Mouse (Mus musculus) v-Abl transformed pro-B cells (cell line): Measurements from ENCODE around the gene Rabggtb.

Experiments used
- in situ Hi-C, 2 experiments: fragments of 400-800 bp; cut with MboI; formaldehyde crosslinking; loops; one replicate each; pipeline ENCODE4 v1.15.1; 2025; ENCODE audit not compliant: unreplicated experiment in 2 of 2

Gene Rabggtb

GRCm38 (mm10) chr3:153912546-153913509 is at the start of gene Rabggtb:
Rabggtb (minus strand) TSS chr3:153913009.
- in situ Hi-C loops: loop anchor here (10.0 to 25.0 kb wide), 4 partner anchors 1151 to 1676 kb away; partner anchors contain the start of genes Fpgt (in 1 of the 2) and Lrriq3 (in 1 of the 2)

- in situ Hi-C loops: loop anchor here in 1 of 2 experiments (10.0 kb wide), 1 partner anchor 613 kb away; no protein-coding TSS in a partner anchor
Observed at GRCm38 (mm10) chr3:153961632-153962389, 49.0 kb upstream of the Rabggtb start.

- in situ Hi-C loops: loop anchor here in 1 of 2 experiments (10.0 kb wide), 1 partner anchor 614 kb away; no protein-coding TSS in a partner anchor
Observed at GRCm38 (mm10) chr3:153960884-153961283, 48.1 kb upstream of the Rabggtb start.

GRCm38 (mm10) chr3:153959731-153960207 is 47.0 kb upstream of the Rabggtb start:
- in situ Hi-C loops: loop anchor here (10.0 kb wide), 1 partner anchor 615 kb away; no protein-coding TSS in a partner anchor

GRCm38 (mm10) chr3:153959035-153959730 is 46.4 kb upstream of the Rabggtb start:
- in situ Hi-C loops: loop anchor here in 1 of 2 experiments (10.0 kb wide), 1 partner anchor 616 kb away; no protein-coding TSS in a partner anchor

DNA sequence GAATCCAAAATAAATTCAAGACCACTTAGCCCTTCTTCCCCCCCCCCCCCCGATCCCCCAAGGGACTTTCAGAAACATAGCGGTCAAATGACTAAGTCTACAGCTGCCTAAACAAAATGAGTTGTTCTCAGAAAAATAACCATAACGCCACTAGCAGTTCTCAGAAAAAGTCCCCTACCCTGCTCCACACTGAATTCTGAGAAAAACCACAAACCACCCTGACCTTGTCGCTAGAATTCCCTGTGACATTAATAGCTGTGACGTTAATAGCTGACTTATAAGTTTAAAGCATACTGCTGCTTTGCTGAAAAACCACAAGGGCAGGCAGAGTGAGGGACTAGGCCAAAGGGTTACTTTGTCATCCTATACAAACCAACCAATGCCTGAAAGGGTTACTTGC is 45.1 kb upstream of the Rabggtb start:
- in situ Hi-C loops: loop anchor here in 1 of 2 experiments (10.0 kb wide), 1 partner anchor 617 kb away; no protein-coding TSS in a partner anchor

- in situ Hi-C loops: loop anchor here (10.0 to 25.0 kb wide), 5 partner anchors 1139 to 1736 kb away; partner anchors contain the start of genes Dnajb4 (in 1 of the 2), Fpgt (in 1 of the 2), Fubp1 (in 1 of the 2) and Lrriq3 (in 1 of the 2)
Observed at GRCm38 (mm10) chr3:153948176-153948575, 35.4 kb upstream of the Rabggtb start.

DNA sequence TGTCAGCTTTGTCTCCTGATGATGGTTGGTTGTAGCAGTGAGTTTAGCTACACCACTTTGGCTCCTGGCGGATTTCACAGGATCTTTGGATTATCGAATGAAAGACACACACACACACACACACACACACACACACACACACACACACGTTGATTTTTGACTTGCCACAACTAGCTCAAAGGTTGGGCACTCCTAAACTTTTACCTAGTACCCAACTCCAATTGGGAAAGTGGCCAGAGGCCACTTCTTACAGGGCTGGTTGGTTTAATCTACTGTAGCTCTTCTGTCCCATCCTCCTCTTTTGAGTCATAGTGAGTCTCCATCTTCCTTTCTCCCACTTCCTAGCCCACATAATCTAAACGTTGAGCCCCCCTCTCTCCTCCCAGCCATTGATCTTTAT is 34.5 kb upstream of the Rabggtb start:
- in situ Hi-C loops: loop anchor here (10.0 to 25.0 kb wide), 5 partner anchors 1140 to 1735 kb away; partner anchors contain the start of genes Dnajb4 (in 1 of the 2), Fpgt (in 1 of the 2), Fubp1 (in 1 of the 2) and Lrriq3 (in 1 of the 2)

- in situ Hi-C loops: loop anchor here (10.0 to 25.0 kb wide), 5 partner anchors 1143 to 1732 kb away; partner anchors contain the start of genes Dnajb4 (in 1 of the 2), Fpgt (in 1 of the 2), Fubp1 (in 1 of the 2) and Lrriq3 (in 1 of the 2)
Observed at GRCm38 (mm10) chr3:153944335-153944990, 31.7 kb upstream of the Rabggtb start, which contains the start of gene Acadm. Acadm (minus strand) TSS chr3:153944632.

GRCm38 (mm10) chr3:153943901-153944334 is 31.1 kb upstream of the Rabggtb start:
- in situ Hi-C loops: loop anchor here (10.0 to 25.0 kb wide), 5 partner anchors 1143 to 1732 kb away; partner anchors contain the start of genes Dnajb4 (in 1 of the 2), Fpgt (in 1 of the 2), Fubp1 (in 1 of the 2) and Lrriq3 (in 1 of the 2)

- in situ Hi-C loops: loop anchor here (10.0 to 25.0 kb wide), 5 partner anchors 1144 to 1731 kb away; partner anchors contain the start of genes Dnajb4 (in 1 of the 2), Fpgt (in 1 of the 2), Fubp1 (in 1 of the 2) and Lrriq3 (in 1 of the 2)
Observed at GRCm38 (mm10) chr3:153943003-153943640, 30.3 kb upstream of the Rabggtb start.

DNA sequence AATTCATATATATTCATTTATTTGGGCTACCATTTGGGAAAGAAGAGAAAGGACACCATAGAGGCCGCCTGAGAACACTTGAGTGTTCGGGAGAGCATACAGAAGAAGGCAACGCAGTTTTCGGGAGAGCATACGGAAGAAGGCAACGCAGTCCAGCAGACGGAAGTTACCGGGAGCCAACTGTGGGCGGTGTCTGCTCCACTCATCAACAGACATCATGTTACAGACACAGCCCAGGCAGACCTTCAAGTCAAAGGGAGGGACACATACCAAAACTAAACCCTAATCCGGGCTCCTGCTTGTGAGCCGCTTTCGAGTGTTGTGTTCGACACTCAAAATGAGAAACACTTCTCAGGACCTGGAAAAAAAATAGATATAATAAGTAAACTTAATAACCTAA is 28.8 kb upstream of the Rabggtb start:
- in situ Hi-C loops: loop anchor here (10.0 to 25.0 kb wide), 5 partner anchors 1146 to 1729 kb away; partner anchors contain the start of genes Dnajb4 (in 1 of the 2), Fpgt (in 1 of the 2), Fubp1 (in 1 of the 2) and Lrriq3 (in 1 of the 2)

GRCm38 (mm10) chr3:153940486-153940885 is 27.7 kb upstream of the Rabggtb start:
- in situ Hi-C loops: loop anchor here (10.0 to 25.0 kb wide), 5 partner anchors 1147 to 1728 kb away; partner anchors contain the start of genes Dnajb4 (in 1 of the 2), Fpgt (in 1 of the 2), Fubp1 (in 1 of the 2) and Lrriq3 (in 1 of the 2)

DNA sequence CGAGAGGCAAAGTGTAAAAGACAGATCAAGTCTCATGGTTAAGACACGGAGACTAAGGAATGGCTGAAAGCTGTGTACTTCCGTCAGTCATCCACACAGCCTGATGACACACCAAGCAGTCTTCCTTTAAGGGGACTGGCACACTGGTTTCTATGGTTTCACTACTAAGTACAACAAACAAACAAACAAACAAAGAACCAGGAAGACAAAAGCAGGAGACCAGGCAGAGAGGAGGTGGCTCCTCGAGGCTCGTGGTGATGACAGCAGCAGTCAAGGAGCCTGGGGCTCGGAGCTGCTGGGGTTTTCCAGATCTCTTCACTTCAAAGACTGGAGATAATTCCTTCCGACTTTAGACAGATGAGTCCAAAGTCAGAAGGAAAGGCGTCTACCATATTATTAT is 27.2 kb upstream of the Rabggtb start:
- in situ Hi-C loops: loop anchor here (10.0 to 25.0 kb wide), 5 partner anchors 1147 to 1728 kb away; partner anchors contain the start of genes Dnajb4 (in 1 of the 2), Fpgt (in 1 of the 2), Fubp1 (in 1 of the 2) and Lrriq3 (in 1 of the 2)

GRCm38 (mm10) chr3:153937116-153937810 is 24.5 kb upstream of the Rabggtb start:
- in situ Hi-C loops: loop anchor here (25.0 kb wide), 3 partner anchors 1150 to 1725 kb away; partner anchors contain the start of genes Dnajb4 (in 1 of the 2), Fpgt (in 1 of the 2), Fubp1 (in 1 of the 2) and Lrriq3 (in 1 of the 2)

DNA sequence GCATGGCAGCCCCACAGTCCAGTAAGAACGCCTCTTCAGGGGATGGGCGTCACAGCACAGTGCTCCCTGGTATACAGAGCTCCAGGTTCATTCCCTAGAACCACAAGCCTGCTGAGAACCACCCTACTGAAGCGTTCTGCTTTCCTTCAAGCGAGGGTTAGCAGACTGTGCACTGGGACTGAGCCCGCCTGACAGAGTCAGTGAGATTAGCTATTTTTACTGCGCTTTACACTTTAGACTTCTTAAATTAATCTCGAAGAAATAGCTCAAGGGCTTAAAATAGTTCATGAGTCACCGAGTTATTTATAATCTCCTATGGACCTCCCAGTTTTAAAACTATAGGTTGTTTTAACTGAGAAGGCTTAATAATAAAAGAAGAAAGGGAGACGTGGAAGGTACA is 23.1 kb upstream of the Rabggtb start:
- in situ Hi-C loops: loop anchor here (25.0 kb wide), 3 partner anchors 1151 to 1724 kb away; partner anchors contain the start of genes Dnajb4 (in 1 of the 2), Fpgt (in 1 of the 2), Fubp1 (in 1 of the 2) and Lrriq3 (in 1 of the 2)
